Mouse (Mus musculus): ENCODE results near the gene Lrrc34. TPM values are rescaled to one million over a fixed set of nuclear protein-coding genes. Genes with fewer than 3 reads are reported as not detected.

Gene Lrrc34
- under 1 TPM in 1 of 2 experiments, not detected in 1; 0.37 TPM for total RNA-seq (2021)
- long read RNA-seq = 0 reads

DNA sequence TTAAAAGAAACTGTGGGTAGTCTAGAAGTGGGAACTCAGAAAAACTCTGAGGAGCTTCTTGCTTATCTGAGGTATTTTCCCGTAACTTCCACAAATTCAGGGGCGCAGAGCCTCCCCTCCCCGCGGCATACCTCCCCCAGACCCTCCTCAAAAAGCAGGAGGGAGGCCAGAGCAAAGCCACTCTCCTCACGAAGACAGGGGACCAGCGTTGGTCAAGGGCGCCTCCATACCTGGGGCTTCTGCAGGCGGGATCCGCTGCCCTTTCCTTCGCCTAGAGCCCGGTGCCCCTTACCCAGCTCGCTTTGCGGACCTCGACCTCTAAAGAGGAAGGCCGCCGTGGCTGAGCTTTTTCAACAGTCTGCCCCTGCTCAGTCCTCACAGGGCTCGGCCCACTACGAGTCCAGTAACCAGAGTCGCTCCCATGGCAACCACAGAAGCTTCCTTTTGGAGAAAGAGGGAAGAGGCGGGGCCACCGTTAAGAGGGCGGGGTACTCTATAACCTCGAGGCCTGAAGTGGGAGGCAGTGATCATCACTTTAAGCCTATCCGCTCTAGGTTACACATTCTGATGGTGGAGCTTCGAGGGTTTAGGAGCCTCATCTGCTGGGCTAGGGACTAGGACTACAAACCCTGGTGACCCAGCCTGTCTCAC lies at the start of gene Lrrc34:
Gene Lrrc34, minus strand, starts transcription at position 430 of the 651 bp plus-strand sequence.
- no peak for DNase-seq (ENCODE audit: low spot score in 2 of 2)

DNA sequence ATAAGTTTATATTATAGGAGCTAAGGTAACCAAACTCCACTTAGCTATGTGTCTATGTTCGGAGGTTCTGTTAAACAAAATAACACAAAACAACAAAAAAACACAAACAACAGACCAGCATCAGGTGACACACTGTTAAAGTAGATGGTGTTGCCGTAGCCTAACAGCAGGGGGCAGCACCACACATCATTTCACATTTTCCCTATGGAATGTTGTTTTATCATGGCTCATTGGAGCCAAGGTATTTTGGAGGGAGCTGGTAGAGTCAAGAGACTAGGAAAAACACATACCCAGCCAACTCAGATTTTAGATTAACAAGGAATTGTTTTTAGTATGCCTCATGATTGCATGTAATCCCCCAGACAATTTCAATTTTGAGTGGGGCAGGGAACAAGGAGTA lies 48.7 kb upstream of the Lrrc34 start:
- peak; percentile 5 to 73 for DNase-seq (ENCODE audit: low spot score in 2 of 2)

DNA sequence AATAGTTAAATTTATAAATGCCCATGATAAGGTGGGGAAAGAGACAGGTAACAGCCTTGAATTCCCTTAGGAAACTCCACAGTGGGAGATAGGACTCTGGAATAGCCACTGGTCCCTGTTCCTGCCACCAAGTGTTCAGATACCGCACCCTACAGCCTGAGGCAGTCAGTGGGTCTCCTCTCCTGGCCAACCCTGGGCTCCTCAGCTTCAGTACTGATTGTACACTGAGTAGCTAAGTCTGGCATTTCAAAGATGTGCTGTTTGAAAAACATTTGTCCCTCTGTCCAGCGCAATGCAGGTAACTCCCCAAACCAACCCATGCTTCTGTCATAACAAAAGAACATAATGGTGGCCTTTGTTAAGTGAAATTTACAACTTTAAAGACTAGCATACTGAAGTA lies 48.0 kb upstream of the Lrrc34 start:
- no peak for DNase-seq (ENCODE audit: low spot score in 2 of 2)

DNA sequence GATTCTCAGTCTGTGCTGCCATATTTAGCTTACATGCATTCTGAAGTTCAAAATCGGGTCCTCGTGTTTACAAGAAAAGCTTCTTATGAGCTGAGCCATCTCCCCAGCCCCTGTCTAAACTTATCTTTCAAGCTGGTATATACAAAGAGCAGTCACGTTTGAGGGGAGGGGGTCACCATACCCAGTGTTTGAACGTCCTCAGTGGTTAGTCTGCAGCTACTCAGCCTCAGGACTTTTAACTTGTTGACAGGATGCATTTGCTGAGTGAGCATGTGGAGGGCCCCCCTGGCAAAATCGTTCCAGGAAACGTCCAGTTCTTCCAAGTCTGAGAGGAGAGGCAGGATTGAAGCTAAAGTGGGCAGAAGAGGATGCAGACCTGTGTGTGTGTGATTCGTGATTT lies 43.3 kb upstream of the Lrrc34 start:
- DNase-seq (ENCODE audit: low spot score in 2 of 2) = no peak

DNA sequence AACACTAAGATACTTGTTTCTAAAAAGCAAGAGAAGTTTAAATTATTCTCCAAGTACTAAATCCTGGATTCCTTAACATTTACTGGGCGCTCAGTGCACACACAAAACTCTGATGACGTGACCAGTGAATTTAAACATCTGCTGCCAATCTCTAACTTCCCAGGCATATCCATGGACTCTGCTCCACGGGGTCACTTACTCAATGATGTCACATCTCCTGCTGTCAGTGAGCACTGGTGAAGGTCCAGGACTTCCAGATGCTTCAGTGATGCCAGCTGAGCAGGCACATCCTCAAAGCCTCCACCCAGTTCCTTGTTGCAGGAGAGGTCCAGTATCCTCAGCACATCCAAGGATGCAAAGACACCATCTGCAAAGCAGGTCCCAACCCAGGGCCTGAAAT lies 39.5 kb upstream of the Lrrc34 start:
- no peak for DNase-seq (ENCODE audit: low spot score in 2 of 2)

DNA sequence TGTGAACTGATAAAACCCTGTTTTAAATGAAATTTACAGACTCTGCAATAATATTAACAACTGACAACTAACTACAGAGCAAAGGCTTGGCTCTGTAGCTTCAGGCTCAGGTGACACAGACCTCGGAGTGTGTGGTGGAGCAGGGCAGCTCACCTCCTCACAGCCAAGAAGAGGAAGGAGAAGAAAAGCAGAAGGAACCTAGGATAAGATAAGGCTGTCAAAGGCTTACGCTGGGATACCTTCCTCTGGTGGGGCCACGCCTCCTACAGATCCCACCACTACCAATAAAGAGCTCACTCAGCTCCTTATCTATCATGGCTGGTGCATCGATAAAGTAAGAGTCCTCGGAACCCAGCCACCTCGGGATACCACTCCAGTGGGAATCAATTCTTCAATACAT lies 35.5 kb upstream of the Lrrc34 start:
- no peak for DNase-seq (ENCODE audit: low spot score in 2 of 2)

DNA sequence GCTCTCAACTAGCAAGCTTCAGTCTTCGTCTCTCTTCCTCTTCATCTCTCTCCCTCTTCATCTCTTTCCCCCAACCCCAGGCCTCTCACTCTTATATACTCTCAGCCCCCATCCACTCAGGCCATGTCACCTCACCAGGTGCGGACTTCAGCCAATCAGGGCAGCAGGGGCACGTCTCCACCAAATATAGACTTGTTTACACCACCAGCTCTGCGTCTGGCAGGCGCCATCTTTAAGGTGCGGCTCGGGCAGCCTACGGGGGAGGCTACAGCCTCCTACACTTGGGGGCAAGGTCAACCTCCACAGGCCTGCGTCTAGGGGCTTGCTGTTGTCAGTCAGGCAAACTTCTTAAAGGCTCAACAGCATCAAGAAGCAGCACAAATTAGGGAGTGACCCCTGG lies 10.8 kb upstream of the Lrrc34 start:
- no peak for DNase-seq (ENCODE audit: low spot score in 2 of 2)

DNA sequence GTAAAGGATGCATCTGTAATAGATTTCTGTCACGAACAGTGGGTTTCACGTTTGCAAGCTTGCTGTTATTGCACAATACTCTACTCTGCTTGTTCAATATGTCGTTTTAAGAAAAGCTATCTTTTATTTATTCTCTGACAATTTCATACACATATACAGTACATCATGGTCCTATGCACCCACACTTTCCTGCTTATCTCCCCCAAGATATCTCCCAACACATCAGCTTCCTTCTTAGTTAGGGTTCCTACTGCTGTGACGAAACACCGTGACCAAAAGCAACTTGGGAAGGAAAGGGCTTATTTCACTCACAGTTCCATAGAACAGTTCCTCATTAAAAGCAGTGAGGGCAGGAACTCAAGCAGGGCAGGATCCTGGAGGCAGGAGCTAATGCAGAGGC lies 8.3 kb upstream of the Lrrc34 start:
- DNase-seq (ENCODE audit: low spot score in 2 of 2) = no peak

DNA sequence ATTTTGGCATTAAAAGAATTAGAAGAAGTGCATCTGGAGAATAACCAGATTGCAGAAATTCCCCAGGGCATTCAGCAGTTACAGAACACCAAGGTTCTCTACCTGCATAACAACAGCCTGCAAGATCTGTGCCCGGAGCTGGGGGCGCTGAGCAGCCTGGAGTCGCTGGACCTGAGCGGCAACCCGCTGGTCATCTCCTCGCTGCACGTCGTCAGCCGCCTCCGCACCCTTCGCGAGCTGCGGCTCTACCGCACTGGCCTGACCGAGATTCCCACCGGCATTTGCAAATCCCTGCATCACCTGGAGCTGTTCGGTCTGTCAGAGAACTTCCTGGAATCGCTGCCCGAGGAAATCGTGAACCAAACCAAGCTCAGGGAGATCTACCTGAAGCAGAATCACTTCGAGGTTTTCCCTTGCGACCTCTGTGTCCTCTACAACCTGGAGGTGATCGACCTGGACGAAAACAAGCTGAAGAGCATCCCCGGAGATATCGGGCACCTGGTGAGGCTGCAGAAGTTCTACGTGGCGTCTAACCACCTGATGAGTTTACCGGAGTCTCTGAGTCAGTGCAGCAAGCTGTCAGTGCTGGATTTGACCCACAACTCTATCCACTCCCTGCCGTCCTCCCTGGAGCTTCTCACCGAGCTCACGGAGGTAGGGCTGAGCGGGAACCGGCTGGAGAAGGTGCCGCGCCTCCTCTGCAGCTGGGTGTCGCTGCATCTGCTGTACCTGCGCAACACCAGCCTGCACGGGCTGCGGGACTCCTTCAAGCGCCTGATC lies 2.6 kb upstream of the Lrrc34 start:
- DNase-seq (ENCODE audit: low spot score in 2 of 2) = no peak

DNA sequence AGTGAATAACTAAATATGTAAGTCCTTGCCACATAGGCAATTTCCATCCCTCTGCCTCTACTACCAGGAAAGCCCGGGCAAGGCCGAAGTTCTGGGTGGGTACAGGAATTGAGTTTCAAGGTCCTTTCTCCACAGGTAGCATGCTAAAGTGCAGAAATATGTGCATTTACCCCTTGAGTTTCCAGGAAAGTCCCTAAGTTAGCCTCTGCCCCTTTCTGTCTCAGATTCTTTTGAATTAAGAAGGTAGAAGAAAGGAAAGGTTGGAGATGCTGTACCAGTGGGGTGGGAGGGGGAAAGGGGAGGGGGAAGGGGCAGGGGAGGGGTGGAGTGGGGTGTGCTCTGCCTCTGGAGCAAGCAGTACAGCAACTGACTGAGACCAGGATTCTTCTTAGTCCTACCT lies 797 bp upstream of the Lrrc34 start:
- no peak for DNase-seq (ENCODE audit: low spot score in 2 of 2)

DNA sequence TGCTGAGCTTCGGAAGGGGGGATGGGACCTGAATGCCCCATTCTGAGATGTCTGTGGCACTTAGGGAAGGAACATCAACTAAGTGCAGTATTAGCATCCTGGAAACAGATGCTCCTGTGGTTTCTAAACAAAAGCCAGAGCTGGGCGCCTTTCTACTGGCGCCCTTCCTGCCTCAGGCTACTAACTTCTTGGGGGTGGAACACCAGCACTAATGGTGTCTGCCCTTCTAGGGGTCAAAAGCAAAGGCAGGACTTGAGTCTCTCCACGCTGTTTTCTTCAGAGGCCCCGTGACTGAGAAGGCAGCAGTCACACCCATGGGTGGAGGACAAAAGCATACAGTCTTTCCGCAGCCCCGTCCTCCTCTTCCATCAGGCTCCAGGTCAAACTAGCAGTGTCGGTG lies 908 bp downstream of the Lrrc34 start:
- DNase-seq (ENCODE audit: low spot score in 2 of 2) = no peak

DNA sequence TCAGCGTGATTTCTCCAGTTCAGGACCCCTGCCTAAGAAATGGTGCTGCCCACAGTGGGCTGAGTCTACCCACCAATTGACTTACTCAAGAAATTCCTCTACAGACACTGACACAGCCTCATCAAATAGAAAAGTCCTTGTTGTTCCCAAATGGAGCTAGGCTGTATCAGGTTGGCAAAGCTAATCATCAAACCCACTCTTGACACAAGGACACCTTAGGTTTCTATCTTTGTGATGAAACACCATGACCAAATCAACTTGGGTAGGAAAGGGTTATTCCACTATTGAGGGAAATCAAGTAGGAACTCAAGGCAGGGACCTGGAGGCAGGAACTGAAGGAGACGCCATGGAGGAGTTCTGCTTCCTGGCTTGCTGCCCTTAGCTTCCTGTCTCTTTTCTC lies 3.5 kb downstream of the Lrrc34 start, which contains the start of gene Lrriq4:
Gene Lrriq4, plus strand, starts transcription at position 301 of the 400 bp plus-strand sequence.
- DNase-seq (ENCODE audit: low spot score in 2 of 2) = no peak

DNA sequence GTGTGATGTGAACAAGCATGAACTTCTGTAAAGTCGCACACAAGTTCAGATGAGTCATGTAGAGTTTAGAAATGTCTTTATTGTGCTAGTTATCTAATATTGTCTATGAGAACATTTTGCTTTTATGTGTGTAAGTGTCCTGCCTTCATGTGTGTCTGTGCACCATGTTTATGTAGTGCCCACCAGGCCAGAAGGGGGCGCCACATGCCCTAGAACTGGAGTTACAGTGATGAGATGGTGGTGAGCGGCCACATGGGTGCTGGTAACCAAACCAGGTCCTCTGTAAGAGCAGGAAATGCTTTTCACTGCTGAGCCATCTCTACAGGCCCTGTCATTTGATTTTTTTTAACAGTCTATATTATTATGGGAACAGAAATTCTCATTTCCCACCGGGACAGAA lies 12.0 kb downstream of the Lrrc34 start:
- no peak for DNase-seq (ENCODE audit: low spot score in 2 of 2)

DNA sequence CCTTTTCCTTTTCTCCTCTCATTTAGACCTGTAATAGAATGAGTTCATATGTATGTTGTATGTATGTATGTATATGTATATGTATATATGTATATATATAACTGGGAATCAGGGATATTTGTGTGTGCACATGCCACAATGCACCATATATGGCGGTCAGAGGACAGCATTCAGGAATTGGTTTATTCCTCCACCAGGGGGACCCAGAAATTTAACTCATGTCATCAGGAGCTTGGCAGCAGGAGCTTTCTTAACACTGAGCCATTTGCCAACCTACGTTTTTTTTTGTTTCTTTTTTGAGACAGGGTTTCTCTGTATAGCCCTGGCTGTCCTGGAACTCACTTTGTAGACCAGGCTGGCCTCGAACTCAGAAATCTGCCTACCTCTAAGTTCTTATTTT lies 14.0 kb downstream of the Lrrc34 start:
- DNase-seq (ENCODE audit: low spot score in 2 of 2) = no peak

DNA sequence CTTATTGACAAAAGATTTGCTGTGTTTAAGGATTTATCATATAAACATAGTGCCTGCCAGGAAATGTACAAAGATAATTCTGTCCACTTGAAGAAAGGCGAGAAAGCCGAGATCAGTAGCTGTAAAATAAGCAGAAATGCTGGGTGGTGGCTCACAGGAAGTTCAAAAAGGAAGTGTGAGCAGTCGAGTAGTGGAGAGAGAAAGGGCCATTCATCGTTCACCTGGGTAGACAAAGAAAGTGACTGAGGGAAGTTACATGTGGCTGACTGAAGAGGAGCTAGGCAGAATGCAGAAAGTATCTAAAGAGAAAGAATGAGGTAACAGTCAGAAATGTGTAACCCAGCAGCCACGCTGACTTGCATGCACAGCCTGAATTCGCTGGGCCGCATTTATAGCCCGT lies 27.5 kb downstream of the Lrrc34 start:
- no peak for DNase-seq (ENCODE audit: low spot score in 2 of 2)

DNA sequence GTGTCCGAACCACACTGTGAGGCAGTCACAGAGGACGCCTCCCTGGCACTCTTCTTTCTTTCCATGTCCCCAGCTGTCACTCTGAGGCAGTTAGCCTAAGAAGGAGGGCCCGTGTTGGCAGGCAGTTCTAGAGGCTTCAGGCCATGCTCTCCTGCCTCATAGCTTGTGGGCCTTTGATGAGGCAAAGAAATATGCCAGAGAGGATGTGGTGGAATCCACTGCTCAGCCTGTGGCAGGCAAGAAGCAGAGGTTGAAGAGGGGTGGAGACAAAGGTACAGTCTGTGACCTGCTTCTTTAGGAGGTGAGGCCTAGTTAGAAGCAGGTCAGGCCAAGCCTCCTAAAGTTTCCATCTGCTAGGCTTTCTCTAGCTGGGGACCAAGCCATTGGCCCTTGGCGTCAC lies 36.7 kb downstream of the Lrrc34 start:
- DNase-seq (ENCODE audit: low spot score in 2 of 2) = no peak

DNA sequence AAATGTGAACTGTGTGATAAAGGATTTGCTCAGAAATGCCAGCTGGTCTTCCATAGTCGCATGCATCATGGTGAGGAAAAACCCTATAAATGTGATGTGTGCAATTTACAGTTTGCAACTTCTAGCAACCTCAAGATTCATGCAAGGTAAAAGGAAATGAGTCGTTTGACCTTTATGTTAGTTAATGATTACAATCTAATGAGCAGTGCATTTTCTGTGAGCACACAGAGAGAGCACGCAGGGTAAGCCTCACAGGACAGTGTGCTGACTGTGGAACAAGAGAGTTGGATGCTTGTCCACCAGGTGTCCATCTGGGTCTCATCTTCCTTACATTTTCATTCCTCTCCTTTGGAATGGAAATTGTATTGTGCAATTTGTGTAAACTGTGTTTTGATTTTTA lies 38.7 kb downstream of the Lrrc34 start:
- no peak for DNase-seq (ENCODE audit: low spot score in 2 of 2)

DNA sequence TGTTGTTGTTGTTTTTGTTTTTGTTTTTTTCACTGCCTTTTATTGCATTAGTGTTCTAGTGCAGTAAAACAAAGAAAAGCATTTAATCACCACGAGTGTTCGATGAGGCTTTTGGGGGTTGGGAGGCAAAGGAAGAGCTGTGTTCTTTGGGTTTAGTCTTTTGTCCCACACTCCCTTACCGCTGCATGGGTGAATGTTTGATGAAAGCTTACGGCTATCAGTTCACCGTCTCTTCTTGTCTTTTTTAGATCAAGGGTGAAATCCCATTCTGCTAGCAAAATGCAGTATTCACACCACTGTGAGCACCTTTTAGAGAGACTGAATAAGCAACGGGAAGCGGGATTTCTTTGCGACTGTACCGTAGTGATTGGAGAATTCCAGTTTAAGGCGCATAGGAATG lies 44.4 kb downstream of the Lrrc34 start:
- no peak for DNase-seq (ENCODE audit: low spot score in 2 of 2)

DNA sequence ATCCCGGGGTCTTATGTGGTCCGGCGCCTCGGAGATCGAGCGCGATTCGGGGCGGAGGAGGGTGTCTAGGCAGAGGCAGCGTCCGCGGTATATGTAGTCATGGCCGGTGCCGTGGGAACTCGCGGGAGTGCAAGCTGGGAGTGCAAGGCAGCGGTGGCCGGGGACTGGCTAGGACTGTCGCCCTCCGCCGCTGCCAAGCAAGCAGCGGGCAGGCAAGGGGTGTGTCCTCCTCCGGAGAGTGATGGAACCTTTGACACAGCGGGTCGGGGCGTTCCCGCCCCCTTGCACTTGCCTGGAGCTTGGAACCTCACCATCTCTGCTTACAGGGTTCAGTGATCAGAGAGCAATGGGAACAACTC lies 45.0 kb downstream of the Lrrc34 start:
- DNase-seq (ENCODE audit: low spot score in 2 of 2) = no peak

DNA sequence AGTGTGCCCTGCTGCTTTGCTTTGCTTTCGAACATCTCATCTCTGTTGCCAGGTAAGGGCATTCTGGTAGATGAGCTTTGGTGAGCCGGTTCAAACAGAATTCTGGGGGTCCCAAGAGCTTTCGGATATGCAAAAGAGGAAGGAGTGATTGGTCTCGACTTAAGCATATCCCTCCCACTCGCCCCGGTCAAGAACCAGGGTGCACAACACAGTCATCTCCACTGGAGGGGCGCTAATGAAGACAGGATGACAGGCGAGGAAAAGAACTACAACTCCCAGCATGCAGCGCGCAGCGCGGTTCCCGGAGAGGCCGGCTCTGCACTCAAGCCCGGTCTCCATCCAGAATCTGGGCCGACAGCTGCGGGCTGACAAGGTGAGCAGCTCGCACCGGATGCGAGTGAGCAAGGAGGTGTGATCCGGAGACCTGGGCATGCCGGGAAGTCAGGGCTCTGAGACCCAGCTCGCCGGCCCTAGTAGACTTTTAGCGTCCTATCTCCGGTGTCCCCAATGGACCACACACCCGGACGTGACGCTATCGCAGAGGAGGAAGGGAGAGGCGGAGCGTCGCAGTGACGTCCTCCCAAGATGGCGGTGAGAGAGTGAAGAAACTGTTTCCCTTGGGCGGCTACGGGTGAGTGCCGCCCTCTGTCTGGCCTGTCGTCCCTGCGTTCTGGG lies 45.5 kb downstream of the Lrrc34 start, which contains the start of gene Mynn:
Gene Mynn, plus strand, starts transcription at position 1 of the 675 bp plus-strand sequence.
- DNase-seq (ENCODE audit: low spot score in 2 of 2) = peak; percentile 97 to 99

DNA sequence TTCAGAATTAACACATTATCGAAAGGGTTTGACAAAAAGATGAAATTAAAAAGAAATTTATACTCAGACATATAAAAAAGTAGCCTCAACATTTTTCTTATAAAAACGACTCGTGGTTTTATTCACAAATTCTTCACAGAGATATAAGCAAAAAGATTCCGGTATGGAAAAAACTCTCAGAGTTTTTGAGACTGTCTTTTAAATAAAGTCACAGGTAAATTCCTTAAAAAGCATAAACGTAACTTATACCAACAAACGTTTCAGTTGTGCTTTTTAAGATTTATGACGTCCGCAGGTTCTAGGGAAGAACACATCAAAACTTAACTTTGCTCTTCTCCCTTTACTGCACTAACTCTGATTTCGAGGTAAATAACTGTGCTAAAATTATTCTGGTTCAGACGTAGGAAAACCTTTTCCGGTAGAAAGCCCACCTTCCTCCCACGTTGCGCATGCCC lies 46.0 kb downstream of the Lrrc34 start:
- no peak for DNase-seq (ENCODE audit: low spot score in 2 of 2)

DNA sequence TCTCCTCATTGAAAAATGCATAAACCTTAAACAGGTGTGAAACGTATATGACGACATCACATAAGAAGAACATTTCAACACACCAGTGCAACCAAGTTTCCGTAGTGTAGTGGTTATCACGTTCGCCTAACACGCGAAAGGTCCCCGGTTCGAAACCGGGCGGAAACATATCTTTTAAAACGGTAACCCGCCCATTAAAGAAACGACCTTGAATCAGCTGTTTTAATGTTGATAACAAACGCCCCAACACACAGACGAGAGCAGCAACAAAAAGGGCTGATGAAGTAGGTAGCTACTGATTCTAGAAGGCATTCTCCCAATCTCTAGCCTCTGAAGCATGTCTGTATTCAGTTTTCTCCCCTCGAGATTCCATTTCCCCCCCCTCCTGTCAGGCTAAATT lies 46.5 kb downstream of the Lrrc34 start:
- DNase-seq (ENCODE audit: low spot score in 2 of 2) = peak; percentile 79 to 96

All from layer of hippocampus, adult 18-20 months (tissue).